Mouse (Mus musculus) embryonic fibroblast, embryonic 13.5 days (primary cell): ENCODE measurements around the gene Dock4.

ENCODE experiments used
- CTCF ChIP-seq: IDR thresholded peaks from 2 replicates; pipeline ENCODE4 v1.5.1; 2011; ENCODE audit warnings: mild to moderate bottlenecking, control low read depth, low read length, moderate library complexity, borderline replicate concordance; ENCODE audit not compliant: insufficient read depth
- POLR2A ChIP-seq: IDR thresholded peaks from 2 replicates; pipeline ENCODE4 v1.6.1; 2011; ENCODE audit warnings: low read depth, mild to moderate bottlenecking, control low read depth, low read length, moderate library complexity

DNA sequence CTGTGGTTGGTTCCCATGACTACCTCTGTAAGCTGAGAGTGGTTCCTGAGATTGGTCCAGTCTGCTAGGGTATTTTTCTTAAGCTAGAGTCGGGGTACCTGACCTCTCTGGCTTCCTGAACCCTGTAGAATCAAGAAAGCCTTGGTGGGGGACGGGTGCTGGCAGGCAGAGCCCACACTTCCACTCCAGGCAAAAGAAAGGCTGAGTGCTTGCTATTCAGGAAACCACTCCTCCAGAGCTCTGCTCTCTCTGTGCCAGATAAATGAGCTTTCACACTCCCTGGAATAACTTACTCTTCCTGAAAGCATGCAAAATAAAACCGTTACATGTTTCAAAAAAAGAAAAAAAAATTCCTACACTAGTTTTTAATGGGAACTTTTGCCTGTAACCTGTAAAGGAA lies 38.5 kb downstream of the Dock4 start:
- TF ChIP-seq POLR2A: no peak
- TF ChIP-seq CTCF: no peak
